ENCODE assay signal across 8 mouse cellular contexts in genomic region chr6:54698691-54699476, GRCm38 (mm10). TPM values are rescaled to one million over a fixed set of nuclear protein-coding genes. Genes with fewer than 3 reads are reported as not detected.
DNase-seq lines count a peak whose midpoint lies in the region; ATAC-seq lines count a peak whose summit lies in the region.

No protein-coding gene starts in this region.

- 7% methylated on average over 24 of the region's 24 CpGs for WGBS in heart, embryonic 15.5 days
- WGBS in midbrain, embryonic 14.5 days = 10% methylated on average over 24 of the region's 24 CpGs

- peak overlapping the region; percentile 51 for H3K4me3 ChIP-seq in heart, embryonic 15.5 days
- peak overlapping the region; percentile 30 for H3K4me3 ChIP-seq in midbrain, embryonic 14.5 days (replicated peaks; ENCODE audit: low read depth, low read length)

- H3K36me3 ChIP-seq in heart, embryonic 15.5 days = no peaks in the 10 kb centered on the region
- H3K36me3 ChIP-seq in midbrain, embryonic 14.5 days (ENCODE audit: control insufficient read depth, insufficient read depth, low read length) = peaks cover 9% of the 10 kb centered on the region; the same call in 1 of the 2 replicates

- DNase-seq in retina, postnatal 1 day = peak; percentile 47
- DNase-seq in retina, embryonic 14.5 days (ENCODE audit: low spot score) = no peak
- peak; percentile 41 for DNase-seq in brain, adult 2 months (ENCODE audit: low read depth, low spot score)
- DNase-seq in kidney, postnatal 25 days = peak; percentile 79 to 91
- DNase-seq in midbrain, embryonic 14.5 days = no peak
- no peak for DNase-seq in gastrocnemius, adult 8-10 months (ENCODE audit: low spot score in 2 of 2)

- ATAC-seq in heart, embryonic 15.5 days (replicated peaks; ENCODE audit: insufficient number of reproducible peaks, insufficient read depth, low FRiP score, low read depth) = peak; percentile 43; the same call in 1 of the 2 replicates
- peak; percentile 40; the same call in 1 of the 2 replicates for ATAC-seq in midbrain, embryonic 14.5 days (ENCODE audit: low FRiP score, low TSS enrichment)
- no peak for ATAC-seq in erythroid progenitor cell, adult 5-6 weeks (replicated peaks; ENCODE audit: low FRiP score, poor library complexity, severe bottlenecking)

- no peaks in the 10 kb centered on the region for H3K9me3 ChIP-seq in heart, embryonic 15.5 days (replicated peaks)
- H3K9me3 ChIP-seq in midbrain, embryonic 14.5 days (ENCODE audit: control insufficient read depth, low read length) = no peaks in the 10 kb centered on the region

- H3K27me3 ChIP-seq in heart, embryonic 15.5 days = peaks cover 28% of the 10 kb centered on the region
- no peaks in the 10 kb centered on the region for H3K27me3 ChIP-seq in midbrain, embryonic 14.5 days (ENCODE audit: control insufficient read depth, insufficient read depth, low read length)

- peak overlapping the region; percentile 54 for H3K9ac ChIP-seq in heart, embryonic 15.5 days
- H3K9ac ChIP-seq in midbrain, embryonic 14.5 days (replicated peaks; ENCODE audit: low read length) = peak overlapping the region; percentile 56

- peak overlapping the region; percentile 93 for H3K4me2 ChIP-seq in heart, embryonic 15.5 days
- H3K4me2 ChIP-seq in midbrain, embryonic 14.5 days (ENCODE audit: low read length) = peak overlapping the region; percentile 79

- no peak overlapping the region for H3K27ac ChIP-seq in heart, embryonic 15.5 days
- peak overlapping the region; percentile 5; the same call in 1 of the 2 replicates for H3K27ac ChIP-seq in midbrain, embryonic 14.5 days (replicated peaks; ENCODE audit: low read depth, low read length)

- peaks cover 9% of the 10 kb centered on the region for H3K4me1 ChIP-seq in heart, embryonic 15.5 days (replicated peaks)
- H3K4me1 ChIP-seq in midbrain, embryonic 14.5 days (ENCODE audit: control insufficient read depth, insufficient read depth, low read length) = peaks cover 17% of the 10 kb centered on the region

RNA-seq across cellular contexts. Expression of gene Mturn, which starts 17.5 kb away (rescaled TPM):
- 5.8 and 6.6 TPM in 2 replicates for polyA plus RNA-seq in heart, embryonic 15.5 days (2015; fragmentation: Nextera tagmentation; extraction: Ambion mirVana)
- 82.8 and 114 TPM in 2 replicates for polyA plus RNA-seq in midbrain, embryonic 14.5 days (2014; fragmentation: Nextera tagmentation; extraction: Ambion mirVana)
- total RNA-seq in erythroid progenitor cell, adult 5-6 weeks (2015; ENCODE audit: low replicate concordance) = 13.7 and 23.1 TPM in 2 replicates
- 20.4 and 29.0 TPM in 2 replicates for total RNA-seq in erythroid progenitor cell, adult 5-6 weeks (2017; ENCODE audit: low replicate concordance)
- total RNA-seq in gastrocnemius, adult 8-10 months (2022) = 1 to 10 TPM; 4.8 to 6.6 (median 6.1) TPM

Comparison
In these comparisons a context has a peak if more than half of its experiments do, and no peak if none do; other contexts are left out.
1. DNase-seq: peak in retina, postnatal 1 day (single experiment), brain, adult 2 months (single experiment) and kidney, postnatal 25 days (2 of 2); none in retina, embryonic 14.5 days (single experiment), midbrain, embryonic 14.5 days (single experiment) and gastrocnemius, adult 8-10 months (0 of 2).